Mouse (Mus musculus) embryonic fibroblast, embryonic 13.5 days (primary cell): ENCODE measurements around the gene Phactr1. TPM values are rescaled to one million over a fixed set of nuclear protein-coding genes. Genes with fewer than 3 reads are reported as not detected.
A peak's percentile ranks its signal among the peaks of the same experiment; 100 is the strongest.
"Not testable (repeated sequence)": the region's sequence is repeated elsewhere in the genome, so short reads cannot be mapped to it uniquely, and the experiment has no call there.

ENCODE experiments used
- H3K27ac ChIP-seq: 2 replicates; pipeline ENCODE4 v1.5.1; 2012; ENCODE audit warnings: low read length, control low read depth, inconsistent platforms; ENCODE audit not compliant: insufficient read depth
- H3K4me1 ChIP-seq: 2 replicates; pipeline ENCODE4 v1.6.1; 2011; ENCODE audit warnings: low read length; ENCODE audit not compliant: control insufficient read depth, insufficient read depth
- H3K4me3 ChIP-seq: 2 replicates; pipeline ENCODE4 v1.5.1; 2011; ENCODE audit warnings: mild to moderate bottlenecking, control low read depth, low read length; ENCODE audit not compliant: insufficient read depth
- CTCF ChIP-seq: IDR thresholded peaks from 2 replicates; pipeline ENCODE4 v1.5.1; 2011; ENCODE audit warnings: mild to moderate bottlenecking, control low read depth, low read length, moderate library complexity, borderline replicate concordance; ENCODE audit not compliant: insufficient read depth
- POLR2A ChIP-seq: IDR thresholded peaks from 2 replicates; pipeline ENCODE4 v1.6.1; 2011; ENCODE audit warnings: low read depth, mild to moderate bottlenecking, control low read depth, low read length, moderate library complexity
- polyA plus RNA-seq: library from polyadenylated mRNA; stranded (reverse); fragments of >200 nt; gene quantifications from 2 replicates; pipeline ENCODE4 v1.2.4, GENCODE M21; 2011; ENCODE audit warnings: low read depth; ENCODE audit not compliant: missing spikeins, insufficient read length

Gene Phactr1
- polyA plus RNA-seq, 1 experiment, result 9.5 TPM

DNA sequence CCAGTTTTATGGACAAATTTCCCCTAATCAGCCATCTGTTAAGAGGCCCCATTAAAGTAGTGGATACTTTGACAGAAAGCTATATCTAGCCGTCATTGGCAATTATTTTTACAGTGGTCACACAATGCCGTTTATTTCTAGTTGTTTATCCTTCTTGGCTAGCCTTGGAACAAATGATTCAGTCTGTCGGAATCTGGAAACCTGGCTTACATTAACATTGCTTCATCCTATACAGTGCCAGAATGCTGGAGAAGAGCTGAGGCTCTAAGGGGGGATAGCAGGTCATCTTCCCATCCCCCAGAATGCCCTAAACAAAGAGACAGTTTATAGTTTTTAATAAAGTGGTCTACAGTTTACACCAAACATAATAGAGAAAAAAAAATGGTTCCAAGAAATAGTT, 257.4 kb downstream of the Phactr1 start:
- Histone ChIP-seq H3K4me3 (no peak overlapping the region), H3K4me1 (peaks cover 4% of the 10 kb centered on the region; the same call in 1 of the 2 replicates), H3K27ac (peak overlapping the region; percentile 73)
- TF ChIP-seq CTCF (no peak), POLR2A (no peak)

GRCm38 (mm10) chr13:42938346-42938745, 257.9 kb downstream of the Phactr1 start:
- no peak overlapping the region for H3K4me3 ChIP-seq
- H3K4me1 ChIP-seq, result peaks cover 4% of the 10 kb centered on the region; the same call in 1 of the 2 replicates
- H3K27ac ChIP-seq, result peak overlapping the region; percentile 73
- TF ChIP-seq CTCF (no peak), POLR2A (no peak)

DNA sequence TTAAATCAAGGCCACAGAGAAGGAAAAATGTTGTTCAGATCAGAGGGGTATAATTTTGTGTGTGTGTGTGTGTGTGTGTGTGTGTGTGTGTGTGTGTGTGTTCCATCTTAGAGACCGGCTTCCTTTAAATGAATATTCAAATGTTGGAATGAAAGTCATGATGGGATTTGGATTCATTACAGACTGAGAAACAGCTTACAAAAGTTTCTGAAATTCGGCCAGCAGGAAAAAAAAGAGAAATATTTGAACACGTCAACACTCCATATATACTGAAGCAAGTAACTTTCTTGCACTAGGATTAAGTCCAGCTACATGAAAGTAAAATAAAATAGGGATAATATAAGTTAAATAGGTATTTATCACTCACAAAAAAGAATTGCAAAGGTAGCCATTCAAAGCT, 259.8 kb downstream of the Phactr1 start:
- TF ChIP-seq CTCF (no peak), POLR2A (no peak)
- Histone ChIP-seq H3K4me3 (no peak overlapping the region), H3K4me1 (no peaks in the 10 kb centered on the region), H3K27ac (no peak overlapping the region)

GRCm38 (mm10) chr13:42944106-42944505, 263.7 kb downstream of the Phactr1 start:
- Histone ChIP-seq H3K4me3 (no peak overlapping the region), H3K4me1 (no peaks in the 10 kb centered on the region), H3K27ac (no peak overlapping the region)
- no peak for TF ChIP-seq POLR2A
- no peak for TF ChIP-seq CTCF

DNA sequence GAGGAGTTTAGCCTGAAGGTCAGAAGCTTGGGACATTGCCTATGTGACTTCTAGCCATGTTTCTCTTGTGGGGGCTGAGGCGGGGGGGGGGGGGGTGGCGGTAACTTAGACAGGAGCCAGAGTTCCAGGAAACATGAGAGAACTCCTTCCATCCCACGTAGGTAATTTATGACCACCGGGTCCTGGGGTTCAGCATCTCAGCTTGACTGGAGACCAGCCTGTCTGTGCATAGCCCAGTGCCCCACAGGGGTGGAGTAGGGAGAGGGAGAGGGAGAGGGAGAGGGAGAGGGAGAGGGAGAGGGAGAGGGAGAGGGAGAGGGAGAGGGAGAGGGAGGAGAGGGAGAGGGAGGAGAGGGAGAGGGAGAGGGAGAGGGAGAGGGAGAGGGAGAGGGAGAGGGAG, 264.8 kb downstream of the Phactr1 start:
- H3K27ac ChIP-seq, H3K4me3 ChIP-seq, H3K4me1 ChIP-seq: not testable (repeated sequence)

DNA sequence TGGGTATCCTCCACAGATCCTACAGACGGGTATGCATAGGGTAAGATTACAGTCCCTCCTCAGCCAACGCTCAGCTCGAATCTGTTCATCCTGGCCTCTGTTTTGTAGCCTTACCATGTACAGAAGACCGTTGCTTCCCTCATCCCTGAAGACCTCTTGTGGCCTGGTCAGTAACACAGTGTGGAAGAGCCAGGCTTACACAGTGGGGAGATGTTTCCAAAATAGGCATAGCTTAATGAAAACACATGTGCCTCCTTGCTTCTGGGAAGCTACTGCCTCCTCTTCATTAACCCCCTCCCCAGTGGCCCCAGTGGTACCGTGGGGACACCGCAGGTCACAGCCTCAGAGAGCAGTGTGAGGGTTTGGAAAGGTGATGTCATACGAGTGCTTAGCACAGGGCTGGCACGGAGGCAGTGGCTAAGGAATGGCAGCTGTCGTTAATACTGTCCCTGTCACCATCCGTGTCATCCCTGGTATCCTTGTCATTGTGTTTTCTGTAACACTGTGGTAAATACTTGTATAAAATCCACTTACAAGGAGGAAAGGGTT, 268.4 kb downstream of the Phactr1 start:
- TF ChIP-seq CTCF (no peak), POLR2A (no peak)
- Histone ChIP-seq H3K27ac (no peak overlapping the region), H3K4me3 (no peak overlapping the region), H3K4me1 (no peaks in the 10 kb centered on the region)

- H3K4me3 ChIP-seq, result no peak overlapping the region
- no peak overlapping the region for H3K27ac ChIP-seq
- TF ChIP-seq POLR2A, result no peak
- no peak for TF ChIP-seq CTCF
- no peaks in the 10 kb centered on the region for H3K4me1 ChIP-seq
Measured at GRCm38 (mm10) chr13:42949336-42949735, 268.9 kb downstream of the Phactr1 start.

DNA sequence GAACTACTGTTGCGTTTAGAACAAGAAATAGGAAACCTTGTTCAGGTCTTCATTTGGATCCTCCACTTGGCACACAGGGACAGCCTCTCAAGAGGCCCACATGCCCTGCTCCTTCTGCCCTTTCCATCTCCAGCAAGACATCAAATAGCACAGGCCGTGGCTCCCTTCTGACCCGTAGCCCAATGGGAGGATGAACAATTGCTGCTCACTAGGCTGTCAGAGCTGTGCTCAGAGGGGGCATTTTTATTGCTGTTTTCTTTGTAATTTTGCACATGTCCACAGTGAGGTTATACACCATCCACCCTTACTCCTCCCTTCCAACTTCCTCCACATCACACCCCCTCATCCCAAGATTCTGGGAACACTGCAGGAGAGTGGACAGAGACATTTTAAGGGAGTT, 269.6 kb downstream of the Phactr1 start:
- no peak overlapping the region for H3K27ac ChIP-seq
- TF ChIP-seq CTCF (no peak), POLR2A (no peak)
- H3K4me3 ChIP-seq, result no peak overlapping the region
- no peaks in the 10 kb centered on the region for H3K4me1 ChIP-seq

GRCm38 (mm10) chr13:42952037-42952721, 271.8 kb downstream of the Phactr1 start:
- H3K4me3 ChIP-seq, result no peak overlapping the region
- H3K4me1 ChIP-seq, result no peaks in the 10 kb centered on the region
- no peak overlapping the region for H3K27ac ChIP-seq
- TF ChIP-seq CTCF (no peak), POLR2A (no peak)

- no peak overlapping the region for H3K27ac ChIP-seq
- no peaks in the 10 kb centered on the region for H3K4me1 ChIP-seq
- TF ChIP-seq CTCF (no peak), POLR2A (no peak)
- H3K4me3 ChIP-seq, result no peak overlapping the region
Measured at GRCm38 (mm10) chr13:42953071-42953470, 272.6 kb downstream of the Phactr1 start.

- Histone ChIP-seq H3K27ac (no peak overlapping the region), H3K4me3 (no peak overlapping the region), H3K4me1 (no peaks in the 10 kb centered on the region)
- TF ChIP-seq CTCF, result no peak
- no peak for TF ChIP-seq POLR2A
Measured at GRCm38 (mm10) chr13:42954116-42954515, 273.7 kb downstream of the Phactr1 start.
